Mouse (Mus musculus): ENCODE data around the gene Krt39. TPM values are rescaled to one million over a fixed set of nuclear protein-coding genes. Genes with fewer than 3 reads are reported as not detected.

The Krt39 gene
- total RNA-seq (2021), result not detected
- long read RNA-seq, result 0 reads

DNA sequence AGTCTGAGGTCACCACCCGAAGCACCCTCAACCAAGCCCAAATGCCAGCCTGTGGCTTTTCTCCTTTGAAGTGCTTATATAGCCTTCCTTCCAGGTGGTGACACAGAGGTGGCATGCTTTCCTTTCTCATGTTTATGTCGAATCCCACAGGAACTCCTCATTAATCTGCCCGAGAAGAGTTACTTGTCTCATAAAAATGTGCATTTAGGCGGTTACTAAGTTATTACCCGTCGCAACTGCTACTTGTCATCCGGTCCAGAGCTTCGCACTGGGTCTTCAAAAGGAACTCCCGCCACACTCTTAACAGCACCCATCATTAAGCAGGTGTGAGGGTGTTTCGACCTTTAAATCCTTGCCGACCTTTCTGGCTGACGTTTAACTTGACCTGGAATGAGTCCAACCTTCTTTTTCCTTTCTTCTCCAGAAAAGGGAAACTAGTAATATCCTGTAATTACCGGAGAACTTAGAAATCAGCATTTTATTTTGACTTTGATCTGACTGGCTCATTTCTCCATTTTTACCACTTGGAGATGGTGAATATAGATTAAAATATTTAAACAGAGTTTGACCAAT lies at the start of gene Krt39:
Gene Krt39, minus strand, starts transcription at position 51 of the 573 bp plus-strand sequence.
- DNase-seq (ENCODE audit: low spot score in 2 of 2), result no peak

DNA sequence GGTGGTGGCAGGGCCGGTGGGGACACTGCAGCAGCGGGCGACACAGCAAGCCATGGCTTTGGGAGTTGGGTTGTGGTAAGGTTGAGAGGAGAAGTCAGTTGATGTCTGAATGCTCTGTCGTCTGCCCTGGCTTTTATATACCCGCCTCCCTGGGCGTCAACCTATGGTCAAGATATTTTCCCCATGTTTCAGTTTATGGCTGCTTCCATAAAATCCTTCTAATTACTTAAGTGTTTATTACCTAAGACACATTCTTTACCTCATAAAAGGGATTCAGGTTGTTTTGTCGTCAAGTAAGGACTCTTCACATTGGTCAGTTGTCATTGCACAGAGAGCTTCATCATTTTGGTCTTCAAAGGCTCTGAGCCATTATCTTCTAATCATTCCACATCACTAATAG lies 45.4 kb upstream of the Krt39 start, which contains the start of gene Krtap3-1:
Gene Krtap3-1, minus strand, starts transcription at position 101 of the 400 bp plus-strand sequence.
- DNase-seq (ENCODE audit: low spot score in 2 of 2), result no peak

DNA sequence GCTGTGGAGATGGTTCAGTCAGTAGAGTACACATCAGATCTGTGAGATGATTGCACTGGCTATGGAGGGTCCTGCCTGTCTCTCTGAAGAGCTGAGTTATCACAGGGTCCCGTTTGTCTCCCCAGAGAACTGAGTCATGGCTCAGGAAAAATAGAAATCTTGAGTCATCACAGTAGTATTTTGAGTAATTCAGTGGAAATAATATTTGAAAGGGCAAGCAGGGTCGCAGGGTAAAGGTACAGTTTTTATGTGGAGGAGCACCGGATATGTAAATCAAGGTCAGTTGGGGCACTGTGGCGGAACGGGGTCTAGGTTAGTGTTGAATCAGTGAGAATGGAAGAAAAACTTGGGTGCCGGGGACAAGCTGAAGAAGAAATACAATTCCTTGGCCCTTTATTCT lies 41.4 kb upstream of the Krt39 start:
- DNase-seq (ENCODE audit: low spot score in 2 of 2), result no peak

GRCm38 (mm10) chr11:99559366-99559765 lies 38.2 kb upstream of the Krt39 start, which contains the start of gene Gm11939:
Gene Gm11939 (minus strand): TSS chr11:99559466.
- no peak for DNase-seq (ENCODE audit: low spot score in 2 of 2)

DNA sequence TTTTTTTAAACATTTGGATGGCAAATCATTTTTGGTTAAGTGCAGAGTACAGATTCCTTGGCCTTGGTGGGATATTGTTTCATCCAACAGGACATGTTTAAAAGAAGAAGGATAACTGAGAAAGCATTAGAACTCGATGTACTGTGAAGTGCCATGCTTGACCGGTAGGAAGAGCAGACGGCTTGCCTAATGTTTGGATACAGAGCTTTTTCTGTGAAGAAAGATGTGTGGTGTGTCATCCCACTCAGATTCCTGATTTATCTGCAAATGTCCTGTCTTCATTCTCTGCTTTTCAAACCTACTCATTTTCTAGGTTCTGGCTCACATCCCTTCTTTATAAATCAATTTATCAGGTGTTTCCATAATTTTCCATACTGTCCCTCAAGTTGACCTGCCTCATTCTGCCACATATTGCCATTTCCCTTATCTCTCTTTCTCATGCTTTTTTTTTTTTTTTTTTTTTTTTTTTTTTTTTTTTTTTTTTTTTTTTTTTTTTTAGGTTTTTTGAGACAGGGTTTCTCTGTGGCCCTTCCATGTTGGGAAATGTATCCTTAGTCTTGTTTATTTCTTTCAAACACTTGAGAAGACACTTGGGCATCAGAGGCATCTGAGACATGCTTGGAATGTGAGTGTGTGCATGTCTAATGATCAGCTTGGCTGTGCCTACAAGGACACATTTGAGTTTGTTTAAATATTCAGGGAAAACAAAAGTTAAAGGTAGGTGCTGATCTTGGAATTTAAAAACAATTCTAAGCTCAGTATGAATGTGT lies 37.0 kb upstream of the Krt39 start:
- no peak for DNase-seq (ENCODE audit: low spot score in 2 of 2)

- no peak for DNase-seq (ENCODE audit: low spot score in 2 of 2)
Observed at GRCm38 (mm10) chr11:99556753-99557152, 35.6 kb upstream of the Krt39 start, which contains the start of gene Krtap3-2. Gene Krtap3-2 (minus strand): TSS chr11:99556853.

DNA sequence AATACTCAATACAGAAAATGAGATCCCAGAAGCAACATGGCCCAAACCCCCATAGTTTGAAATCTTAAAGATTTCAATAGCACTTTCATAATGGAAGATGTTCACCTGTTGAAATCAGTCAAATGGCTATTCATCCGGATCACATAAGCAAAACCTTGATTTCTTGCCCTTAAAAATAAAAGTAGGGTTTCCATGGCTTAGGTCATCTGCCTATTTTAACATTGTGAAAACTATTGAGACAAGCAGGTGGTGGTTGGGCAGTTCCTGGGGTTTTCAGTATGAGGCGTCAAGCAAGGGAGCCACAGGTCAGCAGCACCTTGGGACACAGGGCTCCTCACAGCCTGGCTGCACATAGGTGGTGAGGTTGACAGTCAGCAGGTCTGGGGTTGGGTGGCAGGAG lies 35.1 kb upstream of the Krt39 start:
- DNase-seq (ENCODE audit: low spot score in 2 of 2), result no peak

GRCm38 (mm10) chr11:99550765-99551164 lies 29.6 kb upstream of the Krt39 start, which contains the start of gene Krtap3-3:
Gene Krtap3-3 (minus strand): TSS chr11:99550865.
- no peak for DNase-seq (ENCODE audit: low spot score in 2 of 2)

DNA sequence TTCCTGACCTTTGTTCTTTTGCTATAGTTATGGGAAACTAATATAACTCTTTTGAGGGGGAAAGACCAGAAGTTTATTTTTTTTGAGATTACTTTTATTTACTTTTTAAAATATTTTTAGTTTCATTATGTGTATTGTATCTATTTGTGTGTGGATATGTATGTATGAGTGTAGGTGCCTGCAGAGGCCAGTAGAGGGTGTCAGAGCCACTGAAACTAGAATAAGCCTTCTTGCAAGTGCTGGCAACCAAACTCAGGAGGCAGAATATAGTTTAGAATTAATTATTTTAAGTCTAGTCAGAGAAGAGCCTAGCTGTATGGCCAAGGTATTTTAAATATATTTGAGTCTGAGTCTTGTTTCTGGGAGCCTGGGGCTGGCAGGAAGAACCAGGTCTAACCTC lies 26.8 kb upstream of the Krt39 start:
- DNase-seq (ENCODE audit: low spot score in 2 of 2), result no peak

DNA sequence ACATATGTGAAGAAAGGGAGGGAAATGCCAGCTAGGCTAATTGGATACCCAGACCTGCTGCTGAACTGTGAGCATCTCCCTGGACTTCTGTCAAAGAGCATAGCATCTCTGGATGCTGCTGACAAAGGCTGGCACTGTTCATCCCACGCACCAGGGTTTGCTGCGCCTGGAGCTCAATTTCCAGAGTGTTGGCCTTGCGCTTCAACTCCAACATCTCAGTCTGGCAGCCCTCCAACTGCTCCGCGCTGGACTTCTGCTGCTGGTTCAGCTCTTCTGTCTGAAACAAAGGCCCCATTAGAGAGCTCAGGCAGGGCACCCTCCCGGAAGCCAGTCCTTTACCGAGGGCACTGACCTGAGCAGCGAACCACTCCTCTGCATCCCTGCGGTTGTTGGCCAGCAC lies 18.6 kb upstream of the Krt39 start:
- DNase-seq (ENCODE audit: low spot score in 2 of 2), result peak; percentile 27 to 51

DNA sequence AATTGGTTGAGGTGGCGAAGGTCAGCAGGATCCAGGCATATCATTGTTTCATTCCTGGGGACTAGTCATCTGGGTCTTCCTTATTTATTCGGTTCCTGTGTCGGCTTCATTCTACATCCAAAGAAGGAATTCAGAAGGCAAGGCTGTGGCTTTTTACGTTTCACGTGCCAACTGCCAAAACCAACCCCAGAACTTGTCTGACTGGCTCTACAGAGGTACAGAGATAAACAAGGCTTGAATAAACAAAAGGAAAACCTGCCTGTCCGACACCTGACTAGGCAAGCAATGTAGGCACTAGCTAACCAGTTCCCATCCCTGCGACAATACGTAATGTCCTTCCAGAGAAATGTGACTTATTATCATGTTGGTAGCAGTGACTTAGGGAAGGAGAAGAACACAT lies 7.0 kb downstream of the Krt39 start:
- DNase-seq (ENCODE audit: low spot score in 2 of 2), result no peak

GRCm38 (mm10) chr11:99500095-99500805 lies 20.9 kb downstream of the Krt39 start:
- DNase-seq (ENCODE audit: low spot score in 2 of 2), result no peak

DNA sequence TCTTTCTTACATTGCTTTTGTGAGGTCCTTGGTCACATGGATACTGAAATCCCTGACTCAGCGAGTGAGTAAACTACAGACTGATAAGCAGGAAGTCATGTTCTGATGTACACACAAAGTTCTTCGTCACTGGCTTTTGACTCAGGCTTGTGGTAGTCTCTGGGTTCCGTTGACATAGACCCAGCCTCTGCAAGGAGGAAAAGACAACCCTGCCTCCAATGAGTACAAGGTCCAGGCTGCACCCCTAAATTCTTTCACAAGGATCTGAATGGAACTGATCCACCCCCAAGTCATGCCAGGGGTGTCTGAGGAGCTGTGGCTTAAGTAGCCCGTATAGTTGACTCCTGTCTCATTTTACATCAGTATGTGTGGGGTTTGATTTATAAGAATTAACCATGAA lies 24.7 kb downstream of the Krt39 start:
- no peak for DNase-seq (ENCODE audit: low spot score in 2 of 2)

- no peak for DNase-seq (ENCODE audit: low spot score in 2 of 2)
Observed at GRCm38 (mm10) chr11:99494741-99495140, 26.4 kb downstream of the Krt39 start.

GRCm38 (mm10) chr11:99493574-99493850 lies 27.6 kb downstream of the Krt39 start:
- DNase-seq (ENCODE audit: low spot score in 2 of 2), result no peak

DNA sequence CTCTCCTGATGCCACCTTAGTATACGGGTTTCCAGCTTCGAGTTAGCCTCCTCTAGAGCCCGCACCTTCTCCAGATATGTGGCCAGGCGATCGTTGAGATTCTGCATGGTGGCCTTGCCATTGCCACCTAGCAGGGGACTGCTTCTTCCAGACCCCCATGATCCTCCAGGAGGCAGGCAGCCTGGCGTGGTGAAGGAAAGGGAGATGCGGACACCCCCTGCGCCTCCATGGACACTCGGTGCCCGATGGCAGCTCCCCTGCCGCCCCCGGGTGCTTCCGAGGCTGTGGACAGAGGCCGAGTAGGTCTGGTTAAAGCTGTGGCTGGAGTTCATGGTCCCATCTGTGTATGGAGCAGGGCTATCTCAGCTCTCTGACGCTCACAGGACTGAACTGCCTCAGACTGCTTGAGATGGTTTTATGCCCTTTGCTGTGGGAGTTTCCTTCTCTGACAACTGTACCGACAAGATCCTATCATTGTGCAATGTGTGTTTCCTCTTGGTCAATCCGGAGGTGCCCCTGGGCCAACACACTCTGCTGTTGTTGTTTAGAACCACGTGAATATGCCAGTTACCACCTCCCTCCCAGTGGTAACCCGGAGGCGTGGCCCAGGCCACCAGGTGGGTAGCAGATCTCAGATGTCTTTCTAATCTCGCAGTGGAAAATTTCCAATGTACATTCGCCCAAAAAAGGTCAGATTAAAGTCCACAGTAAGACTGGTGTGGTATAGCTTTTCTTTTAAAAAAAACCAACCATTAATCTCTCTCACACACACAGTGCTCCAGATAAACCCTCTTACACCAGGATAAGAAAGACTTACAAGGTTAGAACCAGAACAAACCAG lies 28.2 kb downstream of the Krt39 start, which contains the start of gene Krt23:
Gene Krt23, minus strand, starts transcription at position 405 of the 841 bp plus-strand sequence.
- DNase-seq (ENCODE audit: low spot score in 2 of 2), result no peak

- DNase-seq (ENCODE audit: low spot score in 2 of 2), result no peak
Observed at GRCm38 (mm10) chr11:99491040-99491439, 30.1 kb downstream of the Krt39 start.

DNA sequence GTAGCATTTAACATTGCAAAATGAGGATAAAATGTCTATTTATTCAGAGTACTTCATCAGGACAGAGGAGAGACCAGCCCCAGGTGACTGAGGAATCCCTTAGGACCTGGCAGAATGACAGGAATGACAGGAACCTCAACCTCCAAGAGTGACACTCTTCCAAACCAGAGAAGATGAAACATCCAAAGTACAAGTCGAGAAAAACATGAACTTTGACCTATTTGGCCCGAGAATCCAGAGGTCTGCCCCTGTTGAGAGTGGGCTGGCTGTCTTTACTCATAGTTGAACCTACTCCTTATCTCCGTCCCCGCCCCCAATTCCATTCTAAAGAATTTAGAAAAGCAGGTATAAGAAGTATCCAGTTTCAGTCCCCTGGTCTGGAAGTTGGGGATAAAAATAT lies 30.5 kb downstream of the Krt39 start:
- no peak for DNase-seq (ENCODE audit: low spot score in 2 of 2)

DNA sequence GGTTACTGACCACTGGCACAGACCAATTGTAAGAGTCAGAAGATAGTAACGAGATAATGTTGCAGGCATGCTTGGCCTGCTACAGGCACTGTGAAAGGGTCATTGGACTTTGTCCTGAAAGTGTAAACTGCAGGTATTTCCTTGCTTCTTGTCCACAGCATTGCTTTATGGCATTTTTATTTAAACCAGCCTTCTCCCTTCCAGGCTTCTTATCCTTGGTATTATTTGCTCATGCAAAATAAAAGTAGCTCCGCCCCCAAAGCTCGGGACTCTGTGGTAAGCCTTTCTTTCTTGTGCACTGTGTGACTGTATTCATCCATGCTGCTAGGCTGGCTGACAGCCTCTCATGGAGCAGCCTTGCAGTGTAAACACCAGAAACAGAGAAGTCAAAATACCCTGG lies 31.9 kb downstream of the Krt39 start:
- DNase-seq (ENCODE audit: low spot score in 2 of 2), result no peak

DNA sequence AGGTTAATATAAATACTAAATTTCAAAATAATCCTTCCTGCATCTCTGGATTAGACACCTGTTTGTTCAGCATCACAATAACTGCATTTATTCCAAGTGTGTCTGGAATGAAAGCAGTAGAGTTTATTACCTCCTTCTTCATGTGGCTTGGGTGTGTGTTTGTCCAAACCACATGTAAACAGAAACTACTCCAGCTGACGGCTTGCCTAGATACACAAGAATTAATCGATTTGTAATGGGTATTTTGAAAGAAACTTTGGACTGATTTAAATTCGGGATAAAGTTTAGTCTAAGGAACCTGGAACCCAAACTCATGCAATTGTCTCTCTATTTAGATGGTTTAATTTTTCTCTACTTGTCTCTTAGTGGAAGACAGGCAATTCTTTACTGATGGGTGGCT lies 46.2 kb downstream of the Krt39 start:
- no peak for DNase-seq (ENCODE audit: low spot score in 2 of 2)

GRCm38 (mm10) chr11:99473433-99473832 lies 47.7 kb downstream of the Krt39 start:
- no peak for DNase-seq (ENCODE audit: low spot score in 2 of 2)

Data from layer of hippocampus, postnatal 10 days (tissue).